Mouse (Mus musculus) spleen, adult 2 months (tissue): ENCODE results near the gene Dus2. TPM values are rescaled to one million over a fixed set of nuclear protein-coding genes. Genes with fewer than 3 reads are reported as not detected.
A peak's percentile ranks its signal among the peaks of the same experiment; 100 is the strongest.

Experiments used
- DNase-seq, 2 experiments: peaks; one replicate each; pipeline versions ENCODE4 v3.0.0 to v3.0.0-alpha.2; 2012 to 2021; ENCODE audit warnings: low spot score in 2 of 2, low read depth in 1 of 2
- H3K27ac ChIP-seq: fragments of 200-500 bp; 2 replicates; pipeline ENCODE4 v1.5.1; 2012; ENCODE audit warnings: low read length, inconsistent platforms; ENCODE audit not compliant: insufficient read depth
- H3K27me3 ChIP-seq: fragments of 200-500 bp; 2 replicates; pipeline ENCODE4 v1.6.1; 2012; ENCODE audit warnings: mild to moderate bottlenecking, moderate library complexity, low read length, inconsistent platforms; ENCODE audit not compliant: control insufficient read depth, insufficient read depth
- H3K36me3 ChIP-seq: fragments of 200-500 bp; 2 replicates; pipeline ENCODE4 v1.6.1; 2012; ENCODE audit warnings: mild to moderate bottlenecking, low read length, inconsistent platforms; ENCODE audit not compliant: control insufficient read depth, insufficient read depth
- H3K4me1 ChIP-seq: fragments of 200-500 bp; 2 replicates; pipeline ENCODE4 v1.6.1; 2011; ENCODE audit warnings: inconsistent platforms; ENCODE audit not compliant: control insufficient read depth, insufficient read depth, insufficient read length
- H3K4me3 ChIP-seq: fragments of 200-500 bp; 2 replicates; pipeline ENCODE4 v1.5.1; 2011; ENCODE audit warnings: mild to moderate bottlenecking, inconsistent platforms; ENCODE audit not compliant: insufficient read depth, insufficient read length; ENCODE audit errors: extremely low read depth
- CTCF ChIP-seq: fragments of 200-500 bp; IDR thresholded peaks from 2 replicates; pipeline ENCODE4 v1.5.1; 2011; ENCODE audit warnings: mild to moderate bottlenecking, inconsistent platforms; ENCODE audit not compliant: insufficient read depth, insufficient read length, insufficient replicate concordance; ENCODE audit errors: extremely low read depth
- POLR2A ChIP-seq: fragments of 200-500 bp; IDR thresholded peaks from 2 replicates; pipeline ENCODE4 v1.6.1; 2011; ENCODE audit warnings: low read depth, low read length, inconsistent platforms
- WGBS: fragments of 180-500 bp; shearing (Covaris S2); methylation state at CpG from one replicate; pipeline ENCODE4 v1.1.7; 2018; 5-methylcytosine and 5-hydroxymethylcytosine counted together
- polyA plus RNA-seq: library from polyadenylated mRNA; depleted of rRNA; stranded (reverse); fragments of >200 nt; gene quantifications from 2 replicates; pipeline ENCODE4 v1.2.3, GENCODE M21; 2012

Gene Dus2
- polyA plus RNA-seq, 1 experiment, result 7.1 TPM

GRCm38 (mm10) chr8:106060521-106060920, 69.4 kb downstream of the Dus2 start:
- Histone ChIP-seq H3K4me1 (peaks cover 32% of the 10 kb centered on the region; the same call in 1 of the 2 replicates), H3K4me3 (peak overlapping the region; percentile 99), H3K27me3 (no peaks in the 10 kb centered on the region), H3K27ac (no peak overlapping the region), H3K36me3 (no peaks in the 10 kb centered on the region)
- 0% methylated on average over 3 of the region's 3 CpGs for WGBS
- TF ChIP-seq POLR2A (no peak), CTCF (no peak)
- DNase-seq, result no peak

- Histone ChIP-seq H3K4me3 (peak overlapping the region; percentile 16; the same call in 1 of the 2 replicates), H3K36me3 (no peaks in the 10 kb centered on the region), H3K4me1 (peaks cover 23% of the 10 kb centered on the region; the same call in 1 of the 2 replicates), H3K27ac (no peak overlapping the region; the same call in 1 of the 2 replicates), H3K27me3 (no peaks in the 10 kb centered on the region)
- WGBS, result 10% methylated on average over 6 of the region's 6 CpGs
- no peak for DNase-seq
- TF ChIP-seq POLR2A (no peak), CTCF (no peak)
Observed at GRCm38 (mm10) chr8:106061686-106062085, 70.5 kb downstream of the Dus2 start.

- TF ChIP-seq CTCF (no peak), POLR2A (no peak)
- Histone ChIP-seq H3K4me1 (peaks cover 14% of the 10 kb centered on the region), H3K27ac (peak overlapping the region; percentile 33; the same call in 1 of the 2 replicates), H3K4me3 (0 out of 2 replicates have a peak overlapping the region, but pooled peaks have one; percentile 13), H3K36me3 (no peaks in the 10 kb centered on the region), H3K27me3 (no peaks in the 10 kb centered on the region)
- no peak for DNase-seq
- 58% methylated on average over 7 of the region's 7 CpGs for WGBS
Observed at GRCm38 (mm10) chr8:106063046-106063445, 71.9 kb downstream of the Dus2 start.

- H3K27me3 ChIP-seq, result no peaks in the 10 kb centered on the region
- 95% methylated on average over 2 of the region's 2 CpGs for WGBS
- H3K4me3 ChIP-seq, result no peak overlapping the region
- no peaks in the 10 kb centered on the region; the same call in 1 of the 2 replicates for H3K36me3 ChIP-seq
- no peak for DNase-seq
- no peak for TF ChIP-seq CTCF
- no peak for TF ChIP-seq POLR2A
- H3K4me1 ChIP-seq, result peaks cover 9% of the 10 kb centered on the region
- no peak overlapping the region for H3K27ac ChIP-seq
Observed at GRCm38 (mm10) chr8:106066721-106067120, 75.6 kb downstream of the Dus2 start.

GRCm38 (mm10) chr8:106069565-106069964, 78.4 kb downstream of the Dus2 start:
- no peak overlapping the region for H3K4me3 ChIP-seq
- WGBS, result 40% methylated on average over 1 of the region's 1 CpGs
- H3K27ac ChIP-seq, result no peak overlapping the region
- no peaks in the 10 kb centered on the region; the same call in 1 of the 2 replicates for H3K36me3 ChIP-seq
- DNase-seq, result no peak
- H3K27me3 ChIP-seq, result no peaks in the 10 kb centered on the region
- peaks cover 9% of the 10 kb centered on the region for H3K4me1 ChIP-seq
- no peak for TF ChIP-seq CTCF
- TF ChIP-seq POLR2A, result no peak

GRCm38 (mm10) chr8:106072113-106072512, 81.0 kb downstream of the Dus2 start:
- no peak overlapping the region for H3K4me3 ChIP-seq
- peaks cover 12% of the 10 kb centered on the region for H3K4me1 ChIP-seq
- TF ChIP-seq POLR2A (no peak), CTCF (no peak)
- no peaks in the 10 kb centered on the region for H3K27me3 ChIP-seq
- peaks cover 1% of the 10 kb centered on the region; the same call in 1 of the 2 replicates for H3K36me3 ChIP-seq
- DNase-seq, result no peak
- no peak overlapping the region for H3K27ac ChIP-seq

GRCm38 (mm10) chr8:106074236-106074635, 83.1 kb downstream of the Dus2 start:
- peaks cover 8% of the 10 kb centered on the region for H3K36me3 ChIP-seq

More at GRCm38 (mm10) chr8:106074236-106074635, 83.1 kb downstream of the Dus2 start:
- H3K4me3 ChIP-seq, result no peak overlapping the region
- H3K4me1 ChIP-seq, result peaks cover 12% of the 10 kb centered on the region; the same call in 1 of the 2 replicates
- H3K27me3 ChIP-seq, result no peaks in the 10 kb centered on the region
- no peak for DNase-seq
- no peak for TF ChIP-seq CTCF
- TF ChIP-seq POLR2A, result no peak
- H3K27ac ChIP-seq, result no peak overlapping the region
